Mouse (Mus musculus): ENCODE results near the gene Prom1. TPM values are rescaled to one million over a fixed set of nuclear protein-coding genes. Genes with fewer than 3 reads are reported as not detected.

The Prom1 gene
- total RNA-seq, 1 experiment from 2014 or later, result 3.3 TPM

DNA sequence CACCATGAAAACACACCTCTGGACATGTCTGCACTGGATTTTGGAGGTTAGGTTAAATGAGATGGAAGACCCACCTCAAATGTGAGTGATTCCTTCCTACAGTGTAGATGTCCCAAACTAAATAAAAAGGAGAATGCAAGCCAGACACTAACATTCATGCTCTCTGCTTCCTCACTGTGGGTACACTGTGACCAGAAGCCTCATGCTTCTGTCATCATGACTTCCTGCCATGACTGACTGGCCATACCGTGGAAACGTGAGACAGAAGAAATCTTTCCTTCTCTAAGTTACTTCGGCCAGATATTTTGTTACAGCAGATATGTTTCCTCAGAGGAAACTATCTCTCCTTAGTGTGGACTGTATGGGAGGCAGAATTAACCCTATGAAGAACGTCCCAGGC is 105.7 kb downstream of the Prom1 start:
- peak; percentile 69 to 72 for ATAC-seq (replicated peaks in 1 of 2; ENCODE audit: insufficient read depth in 1 of 2, low FRiP score in 2 of 2, low TSS enrichment in 1 of 2, low read depth in 1 of 2, poor library complexity in 2 of 2, severe bottlenecking in 2 of 2)

DNA sequence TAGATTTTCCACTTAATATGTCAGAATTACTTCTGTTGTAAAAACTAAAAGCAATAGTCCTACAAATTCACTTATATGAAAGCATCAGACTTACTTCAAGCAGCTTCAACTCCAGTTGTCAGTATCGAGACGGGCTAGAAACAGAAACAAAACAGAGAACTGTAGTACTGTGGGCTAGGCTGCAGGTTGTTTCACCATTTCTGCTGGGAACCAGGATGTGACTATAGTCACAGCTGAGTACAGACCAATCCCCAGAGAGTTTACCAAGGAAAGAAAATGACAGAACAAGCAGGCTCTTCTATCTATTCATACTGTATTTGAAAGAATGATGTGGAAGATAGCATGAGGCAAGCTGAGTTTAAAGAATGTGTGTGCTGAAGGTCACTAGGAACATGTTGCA is 106.9 kb downstream of the Prom1 start:
- ATAC-seq (replicated peaks in 1 of 2; ENCODE audit: insufficient read depth in 1 of 2, low FRiP score in 2 of 2, low TSS enrichment in 1 of 2, low read depth in 1 of 2, poor library complexity in 2 of 2, severe bottlenecking in 2 of 2), result no peak

DNA sequence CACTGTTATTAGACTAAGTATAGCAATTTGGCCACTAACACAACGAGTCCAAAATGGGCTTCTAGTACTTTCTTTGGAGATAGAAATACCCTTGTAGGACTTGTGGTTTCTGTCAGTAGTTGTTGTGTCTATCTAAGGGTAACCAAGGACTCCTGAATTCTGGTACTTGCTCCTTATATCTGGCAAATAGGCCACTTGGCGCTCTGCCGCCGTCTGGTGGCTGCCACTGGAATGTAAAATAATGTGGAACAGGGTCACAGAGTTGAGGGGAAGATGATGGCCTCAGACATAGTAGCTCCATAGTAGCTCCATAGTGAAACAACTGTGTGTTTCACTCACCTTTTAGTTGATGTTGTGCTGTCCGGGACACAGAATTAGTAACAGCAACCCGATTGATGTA is 111.5 kb downstream of the Prom1 start:
- ATAC-seq (replicated peaks in 1 of 2; ENCODE audit: insufficient read depth in 1 of 2, low FRiP score in 2 of 2, low TSS enrichment in 1 of 2, low read depth in 1 of 2, poor library complexity in 2 of 2, severe bottlenecking in 2 of 2), result peak; percentile 69 to 71

DNA sequence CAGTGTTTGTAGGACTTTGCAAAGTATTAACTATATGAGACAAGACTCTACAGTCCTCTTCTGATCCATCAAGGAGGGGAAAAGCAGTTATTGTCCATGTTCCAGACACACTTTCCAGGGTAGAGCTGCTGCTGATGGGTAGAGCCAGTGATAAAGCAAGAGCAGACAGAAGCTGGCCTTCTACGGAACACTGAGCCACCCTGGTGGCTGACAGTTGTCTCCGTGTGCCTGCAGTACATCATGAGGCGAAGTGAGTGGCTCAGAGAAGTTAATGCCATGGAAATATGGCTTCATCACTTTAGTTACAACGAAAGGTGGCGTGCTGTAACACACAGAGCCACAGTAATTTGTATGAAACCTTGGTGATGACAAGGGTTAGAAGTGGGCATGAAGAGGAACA is 112.8 kb downstream of the Prom1 start:
- ATAC-seq (replicated peaks in 1 of 2; ENCODE audit: insufficient read depth in 1 of 2, low FRiP score in 2 of 2, low TSS enrichment in 1 of 2, low read depth in 1 of 2, poor library complexity in 2 of 2, severe bottlenecking in 2 of 2), result no peak

DNA sequence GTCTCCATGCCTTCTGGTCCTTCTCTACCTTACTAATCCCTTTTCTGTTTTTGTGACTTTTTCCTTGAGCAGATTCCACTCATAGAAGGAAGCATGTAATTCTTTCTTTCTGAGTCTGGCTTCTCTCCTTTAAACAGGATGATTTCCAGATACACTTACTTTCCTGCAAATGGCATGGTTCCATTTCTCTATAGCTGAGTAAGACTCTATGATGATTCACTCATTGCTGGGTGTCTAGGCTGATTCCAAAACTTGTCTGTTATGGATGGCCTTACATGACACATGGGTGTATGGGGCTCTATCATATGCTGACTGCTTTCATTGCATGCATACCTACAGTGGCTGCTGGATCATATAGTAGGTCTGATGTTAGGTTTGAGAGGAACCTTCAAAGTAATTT is 115.6 kb downstream of the Prom1 start:
- no peak for ATAC-seq (replicated peaks in 1 of 2; ENCODE audit: insufficient read depth in 1 of 2, low FRiP score in 2 of 2, low TSS enrichment in 1 of 2, low read depth in 1 of 2, poor library complexity in 2 of 2, severe bottlenecking in 2 of 2)

DNA sequence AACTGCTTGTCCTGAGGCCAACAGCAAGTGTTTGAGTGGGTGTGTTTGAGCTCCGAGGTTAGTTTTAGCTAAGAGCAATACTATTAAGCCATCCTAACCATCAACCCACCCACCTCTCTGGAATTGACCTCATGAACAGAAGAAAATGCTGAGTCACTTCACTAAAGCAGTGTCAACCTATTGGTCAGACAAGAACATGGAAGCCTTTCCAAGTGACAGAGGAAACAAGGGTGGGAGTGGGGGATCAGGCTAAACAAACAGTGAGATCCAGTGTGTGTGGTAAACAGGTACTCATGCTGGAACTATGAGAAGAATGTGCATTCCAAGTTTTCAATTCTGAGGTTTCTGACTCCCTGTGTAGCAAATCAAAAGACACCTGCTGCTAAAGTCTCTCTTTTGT is 118.9 kb downstream of the Prom1 start:
- no peak for ATAC-seq (replicated peaks in 1 of 2; ENCODE audit: insufficient read depth in 1 of 2, low FRiP score in 2 of 2, low TSS enrichment in 1 of 2, low read depth in 1 of 2, poor library complexity in 2 of 2, severe bottlenecking in 2 of 2)

DNA sequence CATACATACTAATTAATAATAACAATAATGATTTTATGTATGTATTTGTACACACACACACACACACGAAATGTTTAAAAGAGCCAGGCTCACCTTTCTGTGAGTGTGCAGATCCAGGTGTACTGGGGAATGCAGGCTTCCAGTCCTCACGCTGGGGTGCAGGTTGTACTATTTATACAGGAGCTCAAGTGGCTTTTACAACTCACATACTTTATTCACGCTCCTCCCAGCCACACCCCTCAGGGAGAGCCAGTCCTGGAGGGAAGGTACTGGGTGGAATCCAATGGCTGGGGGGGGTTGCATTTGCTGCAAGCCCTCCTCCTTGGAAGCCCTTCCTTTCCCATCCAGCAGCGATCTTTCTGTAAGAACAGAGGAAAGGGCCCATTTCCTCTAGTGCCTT is 120.2 kb downstream of the Prom1 start, which contains the start of gene Fgfbp1:
TSS of gene Fgfbp1 (minus strand) at position 160 of the 400 bp plus-strand sequence.
- no peak for ATAC-seq (replicated peaks in 1 of 2; ENCODE audit: insufficient read depth in 1 of 2, low FRiP score in 2 of 2, low TSS enrichment in 1 of 2, low read depth in 1 of 2, poor library complexity in 2 of 2, severe bottlenecking in 2 of 2)

DNA sequence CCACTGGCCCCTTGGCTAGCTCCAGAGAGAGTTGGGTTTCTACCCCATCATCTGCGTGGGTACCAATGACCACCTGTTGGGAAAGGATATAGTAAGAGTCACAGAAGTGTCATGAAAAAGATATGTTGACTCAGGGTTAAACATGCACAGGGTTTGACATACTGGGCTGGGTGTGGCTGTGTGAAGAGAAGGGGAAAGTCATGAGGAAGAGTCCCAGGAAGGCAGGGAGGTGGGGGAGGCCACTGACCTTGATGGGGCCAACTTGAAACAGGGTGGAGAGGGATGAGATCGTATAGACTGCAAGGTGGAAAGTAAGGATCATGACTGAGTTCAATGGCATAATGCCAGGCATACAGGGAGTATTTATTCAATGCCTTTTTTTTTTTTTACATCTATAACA is 121.4 kb downstream of the Prom1 start:
- no peak for ATAC-seq (replicated peaks in 1 of 2; ENCODE audit: insufficient read depth in 1 of 2, low FRiP score in 2 of 2, low TSS enrichment in 1 of 2, low read depth in 1 of 2, poor library complexity in 2 of 2, severe bottlenecking in 2 of 2)

DNA sequence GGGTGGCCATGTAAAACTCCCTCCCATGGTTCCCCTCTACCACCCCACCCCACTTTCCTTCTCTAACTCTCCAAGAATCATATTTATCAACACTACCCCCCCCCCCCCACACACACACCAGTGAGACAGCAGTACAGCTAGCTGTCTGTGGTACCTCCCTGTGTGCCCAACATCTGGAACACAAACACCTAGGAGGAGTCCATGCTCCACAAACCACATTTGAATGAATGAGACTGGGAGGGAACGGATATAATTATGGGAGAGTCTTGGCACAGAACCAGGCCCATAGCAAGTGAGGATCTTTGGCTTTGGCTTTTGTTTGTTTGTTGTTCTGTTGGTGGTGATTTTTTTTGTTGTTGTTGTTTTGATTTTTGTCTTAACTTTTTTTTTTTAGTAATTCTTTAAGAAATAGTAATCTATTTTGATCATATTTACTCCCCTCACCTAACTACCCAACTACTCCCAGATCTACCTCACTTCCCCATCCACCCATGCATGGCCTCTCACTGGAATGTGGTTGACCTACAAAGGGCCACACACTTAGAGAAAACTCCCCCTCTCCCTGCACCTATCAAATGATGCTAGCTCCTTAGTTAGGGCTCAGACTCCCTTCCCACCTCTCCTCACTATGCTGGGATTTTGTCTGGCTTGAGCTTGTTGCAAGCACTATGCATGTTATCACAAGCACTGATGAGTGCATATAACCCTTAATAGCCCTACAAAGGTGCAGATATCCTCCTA is 124.8 kb downstream of the Prom1 start:
- no peak for ATAC-seq (replicated peaks in 1 of 2; ENCODE audit: insufficient read depth in 1 of 2, low FRiP score in 2 of 2, low TSS enrichment in 1 of 2, low read depth in 1 of 2, poor library complexity in 2 of 2, severe bottlenecking in 2 of 2)

DNA sequence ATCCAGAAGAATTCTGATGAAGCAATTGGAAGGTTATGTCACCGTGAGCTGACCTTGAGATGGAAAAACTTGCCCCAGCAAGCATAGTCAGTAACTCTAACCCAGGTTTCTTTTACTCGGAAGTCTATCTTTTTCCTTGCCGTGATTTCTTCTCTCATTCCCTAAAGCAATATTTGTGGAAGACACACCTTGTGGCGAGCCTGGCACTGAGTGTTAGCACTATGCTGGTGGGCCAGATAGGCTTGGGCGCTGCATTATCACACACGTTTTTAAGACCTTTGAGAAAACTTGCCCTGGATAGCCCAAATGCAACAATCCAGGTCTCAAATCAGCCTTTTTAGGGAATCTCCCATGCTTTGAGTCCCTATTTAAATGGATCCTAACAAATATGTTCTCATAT is 127.7 kb downstream of the Prom1 start:
- no peak for ATAC-seq (replicated peaks in 1 of 2; ENCODE audit: insufficient read depth in 1 of 2, low FRiP score in 2 of 2, low TSS enrichment in 1 of 2, low read depth in 1 of 2, poor library complexity in 2 of 2, severe bottlenecking in 2 of 2)

DNA sequence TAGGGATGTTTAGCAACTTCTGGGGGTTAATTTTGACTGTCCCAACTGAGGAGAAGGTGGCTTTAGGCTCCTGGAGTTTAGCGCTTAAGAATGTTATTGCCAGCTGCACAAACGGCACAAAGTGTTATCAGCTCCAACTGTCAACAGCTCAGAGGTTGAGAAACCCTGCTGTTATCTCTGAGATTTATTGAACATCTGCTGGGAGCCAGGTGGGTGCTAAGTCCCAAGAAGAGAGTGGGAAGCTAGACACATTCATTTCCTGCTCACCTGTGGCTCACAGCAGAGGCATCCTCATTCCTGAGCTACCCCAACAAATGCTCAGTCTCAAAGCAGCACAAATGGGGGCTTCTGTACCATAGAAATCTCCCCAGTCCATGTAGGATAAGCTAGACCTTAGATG is 130.7 kb downstream of the Prom1 start:
- ATAC-seq (replicated peaks in 1 of 2; ENCODE audit: insufficient read depth in 1 of 2, low FRiP score in 2 of 2, low TSS enrichment in 1 of 2, low read depth in 1 of 2, poor library complexity in 2 of 2, severe bottlenecking in 2 of 2), result no peak

DNA sequence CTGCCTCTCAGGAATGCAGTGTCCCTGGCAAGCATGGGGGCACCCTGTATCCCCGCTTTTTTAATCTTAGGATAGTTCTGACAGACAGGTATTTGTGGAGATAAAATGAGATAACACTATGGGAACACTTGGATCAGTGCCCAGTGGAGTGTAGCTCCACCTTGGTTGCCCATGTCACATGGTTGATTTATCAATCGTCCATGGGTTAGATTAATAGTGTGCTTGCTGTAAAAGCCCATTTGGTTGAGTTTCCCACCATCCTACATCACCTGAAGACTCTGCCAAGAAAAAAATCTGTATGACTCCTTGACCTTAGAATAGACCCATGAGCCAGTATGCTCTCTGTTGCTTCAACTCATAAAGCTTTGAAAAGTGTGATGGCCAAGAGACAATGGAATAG is 131.3 kb downstream of the Prom1 start:
- ATAC-seq (replicated peaks in 1 of 2; ENCODE audit: insufficient read depth in 1 of 2, low FRiP score in 2 of 2, low TSS enrichment in 1 of 2, low read depth in 1 of 2, poor library complexity in 2 of 2, severe bottlenecking in 2 of 2), result no peak

DNA sequence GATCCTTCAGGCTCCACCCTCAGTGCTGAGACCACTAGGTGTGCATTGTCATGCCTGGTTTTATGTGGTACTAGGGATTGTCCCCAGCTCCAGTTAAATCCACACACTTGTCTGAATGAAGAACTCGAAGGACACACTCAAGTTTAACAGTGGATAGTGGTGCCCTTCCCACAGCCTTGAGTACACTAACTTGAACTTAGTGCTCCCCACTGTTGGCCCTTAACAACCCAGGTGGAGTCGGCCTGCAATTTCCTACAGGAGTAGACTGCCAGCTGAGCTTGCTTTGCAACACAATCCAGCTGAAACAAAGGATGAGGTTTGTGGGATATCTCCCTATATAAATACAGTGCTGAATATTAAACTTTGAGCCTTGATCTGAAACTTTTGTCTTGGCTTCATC is 133.2 kb downstream of the Prom1 start:
- no peak for ATAC-seq (replicated peaks in 1 of 2; ENCODE audit: insufficient read depth in 1 of 2, low FRiP score in 2 of 2, low TSS enrichment in 1 of 2, low read depth in 1 of 2, poor library complexity in 2 of 2, severe bottlenecking in 2 of 2)

DNA sequence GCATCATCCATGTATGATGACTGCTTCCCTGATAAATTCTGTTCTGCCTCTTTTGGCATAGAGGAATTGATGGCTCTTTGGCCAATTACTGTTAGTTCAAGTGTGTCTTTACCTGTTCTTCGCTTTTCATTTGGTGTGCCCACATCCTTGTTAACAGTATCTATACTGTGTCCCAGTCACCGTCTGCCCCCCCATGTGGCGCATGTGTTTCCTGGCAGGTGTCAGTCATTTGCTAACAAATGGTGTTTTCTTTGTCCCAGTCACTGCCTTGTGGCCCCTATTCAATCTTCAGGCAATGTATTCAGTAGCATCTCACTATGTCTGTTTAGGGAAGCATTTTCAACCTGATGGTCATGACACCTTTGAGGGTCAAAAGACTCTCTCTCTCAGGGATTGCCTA is 140.8 kb downstream of the Prom1 start:
- ATAC-seq (replicated peaks in 1 of 2; ENCODE audit: insufficient read depth in 1 of 2, low FRiP score in 2 of 2, low TSS enrichment in 1 of 2, low read depth in 1 of 2, poor library complexity in 2 of 2, severe bottlenecking in 2 of 2), result no peak

DNA sequence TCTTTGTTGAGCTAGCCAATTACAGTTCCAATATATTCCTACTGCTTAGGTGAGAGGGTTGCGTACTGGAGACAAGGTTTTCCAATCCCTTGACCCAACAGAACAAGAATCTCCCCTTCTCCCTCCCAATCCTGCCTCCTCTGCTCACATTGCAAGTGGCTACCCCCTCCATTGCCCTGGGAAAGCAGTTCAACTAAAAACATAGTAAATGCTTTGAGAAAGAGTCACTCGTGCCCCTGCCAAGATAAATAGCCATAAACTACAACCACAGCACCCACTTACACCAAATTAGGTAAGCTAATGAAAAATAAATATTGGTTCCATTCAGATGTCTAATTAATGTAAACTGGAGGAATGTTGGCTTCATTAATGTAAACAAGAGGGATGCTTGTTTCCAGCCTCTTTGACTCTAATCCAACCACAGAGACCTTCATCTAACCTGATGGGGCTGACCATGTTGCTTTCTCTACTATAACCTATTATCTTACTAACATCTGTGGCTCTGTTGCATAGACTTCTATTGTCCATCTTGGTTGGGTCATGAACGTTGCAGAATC is 141.9 kb downstream of the Prom1 start:
- no peak for ATAC-seq (replicated peaks in 1 of 2; ENCODE audit: insufficient read depth in 1 of 2, low FRiP score in 2 of 2, low TSS enrichment in 1 of 2, low read depth in 1 of 2, poor library complexity in 2 of 2, severe bottlenecking in 2 of 2)

DNA sequence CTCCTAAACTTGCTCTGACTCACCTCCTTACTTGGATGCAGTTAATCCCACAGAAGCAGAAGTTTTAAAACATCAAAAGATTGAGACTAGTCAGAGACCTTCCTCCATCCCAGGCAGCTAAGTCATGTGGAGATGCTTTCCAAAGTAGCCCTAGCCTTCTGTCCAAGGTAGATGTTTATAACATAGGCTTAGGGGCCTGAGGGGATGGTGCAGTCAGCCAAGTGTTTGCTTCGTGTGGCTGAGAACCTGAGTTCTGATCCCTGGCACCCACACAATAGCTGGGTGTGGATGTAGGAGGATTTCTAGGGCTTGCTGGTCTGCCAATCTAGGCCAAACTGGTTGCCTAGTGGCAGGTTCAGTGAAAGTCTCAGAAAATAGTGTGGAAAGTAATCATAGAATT is 148.6 kb downstream of the Prom1 start:
- ATAC-seq (replicated peaks in 1 of 2; ENCODE audit: insufficient read depth in 1 of 2, low FRiP score in 2 of 2, low TSS enrichment in 1 of 2, low read depth in 1 of 2, poor library complexity in 2 of 2, severe bottlenecking in 2 of 2), result no peak

DNA sequence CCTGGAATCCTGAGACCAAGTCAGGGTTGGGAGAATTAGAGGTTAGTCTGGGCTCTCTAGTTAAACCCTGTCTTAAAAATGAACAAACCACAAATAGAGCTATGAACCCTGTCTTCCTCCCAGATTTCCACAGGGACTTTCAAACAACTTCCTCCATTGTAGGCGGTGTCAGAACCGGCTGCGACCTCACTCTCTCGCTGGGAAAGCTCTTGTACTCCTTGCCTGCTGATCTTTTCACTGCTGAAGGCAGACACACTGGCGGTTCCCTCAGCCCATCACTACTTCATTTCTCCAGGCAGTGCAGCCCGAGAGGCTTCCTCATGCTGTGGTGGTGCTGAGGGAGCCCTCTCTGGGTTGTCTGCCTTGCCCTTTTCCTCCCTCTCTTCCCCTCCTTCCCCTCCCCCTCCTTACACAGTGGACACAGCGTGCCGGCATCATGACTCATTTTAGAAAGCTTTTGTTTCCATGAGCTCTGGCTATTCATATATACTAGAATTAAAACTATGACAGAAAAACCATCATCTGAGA is 153.0 kb downstream of the Prom1 start:
- ATAC-seq (replicated peaks in 1 of 2; ENCODE audit: insufficient read depth in 1 of 2, low FRiP score in 2 of 2, low TSS enrichment in 1 of 2, low read depth in 1 of 2, poor library complexity in 2 of 2, severe bottlenecking in 2 of 2), result peak; percentile 12 to 23

DNA sequence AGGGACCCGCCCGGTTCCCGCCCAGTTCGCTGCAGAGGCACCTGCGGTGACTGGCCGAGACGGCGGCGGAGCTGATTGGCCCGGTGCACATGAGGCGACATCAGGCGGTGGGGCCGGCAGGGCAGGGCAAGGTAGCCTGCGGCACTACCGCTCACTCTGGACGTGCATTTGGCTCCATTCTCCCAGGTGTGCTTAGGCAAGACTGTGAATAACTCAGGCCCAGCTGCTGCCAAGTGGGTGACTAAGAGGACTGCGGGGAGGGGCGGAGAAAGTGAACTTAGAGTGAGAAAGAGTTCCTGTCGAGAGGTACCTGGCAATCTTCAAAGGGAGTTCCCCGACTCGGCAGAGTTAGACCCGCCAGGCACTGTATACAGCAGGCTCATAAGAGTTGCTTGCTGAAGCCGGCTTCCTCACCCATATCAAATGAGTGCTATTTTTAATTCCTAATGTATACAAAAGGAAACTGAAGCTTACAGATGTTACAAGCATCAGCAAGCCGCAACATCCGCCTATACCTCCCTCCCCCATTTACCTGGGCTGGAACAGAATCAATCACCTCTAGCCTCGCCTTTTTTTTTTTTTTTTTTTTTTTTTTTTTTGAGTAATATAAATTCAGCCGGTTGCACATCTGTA is 153.6 kb downstream of the Prom1 start:
- peak; percentile 72 to 82 for ATAC-seq (replicated peaks in 1 of 2; ENCODE audit: insufficient read depth in 1 of 2, low FRiP score in 2 of 2, low TSS enrichment in 1 of 2, low read depth in 1 of 2, poor library complexity in 2 of 2, severe bottlenecking in 2 of 2)

All from hematopoietic stem cell, adult 5-6 weeks (primary cell).